Comparison of ENCODE assay signal across 25 mouse cellular contexts in genomic region chr19:54106571-54106970, GRCm38 (mm10).
DNase-seq lines count a peak whose midpoint lies in the region; ATAC-seq and TF ChIP-seq lines count a peak whose summit lies in the region.
"Had no signal": no experiment of that assay in that cellular context is flagged by ENCODE, and none has a peak within 500 bp of the region (broad histone marks: within the 10 kb centered on the region; RNA-seq: fewer than 3 reads in every experiment).

No protein-coding gene starts in this region.

- no peaks in the 10 kb centered on the region for H3K27me3 ChIP-seq in forebrain, embryonic 12.5 days
- H3K27me3 ChIP-seq in forebrain, embryonic 14.5 days (replicated peaks; ENCODE audit: control insufficient read depth, insufficient read depth, low read length) = no peaks in the 10 kb centered on the region
- no peaks in the 10 kb centered on the region for H3K27me3 ChIP-seq in midbrain, embryonic 11.5 days (ENCODE audit: control insufficient read depth, insufficient read depth, low read length)
- H3K27me3 ChIP-seq in midbrain, postnatal 0 days (ENCODE audit: insufficient read depth, low read length) = no peaks in the 10 kb centered on the region
- no peaks in the 10 kb centered on the region for H3K27me3 ChIP-seq in splenic B cell, adult 2 months (ENCODE audit: control insufficient read depth, insufficient read depth, low read length, poor library complexity, severe bottlenecking)
- H3K27me3 ChIP-seq: forebrain, embryonic 15.5 days; heart, embryonic 13.5 days; hindbrain, embryonic 13.5 days; midbrain, embryonic 13.5 days; neural tube, embryonic 12.5 days had no signal

- no peak for DNase-seq in forebrain, embryonic 14.5 days (ENCODE audit: low spot score)
- DNase-seq in midbrain, embryonic 11.5 days (ENCODE audit: low spot score, missing footprints) = peak; percentile 64
- DNase-seq in midbrain, postnatal 0 days (ENCODE audit: low spot score) = no peak
- DNase-seq in brain, embryonic 14.5 days (ENCODE audit: low read depth) = peak; percentile 23
- DNase-seq in splenic B cell, adult 2 months (ENCODE audit: low read depth, low spot score) = peak; percentile 62
- no peak for DNase-seq in embryo, embryonic 10.5 days (ENCODE audit: low spot score)
- no peak for DNase-seq in gastrocnemius, adult 8-10 months (ENCODE audit: low spot score in 2 of 2)
- DNase-seq: adrenal gland, adult 2 months; cerebellum, adult 18-20 months; cerebellum, postnatal 14 days; gastrocnemius, postnatal 14 days; heart, adult 2 months; heart, postnatal 14 days; kidney, adult 2 months; kidney, postnatal 14 days; liver had no signal

- no peak overlapping the region for H3K27ac ChIP-seq in forebrain, embryonic 12.5 days
- H3K27ac ChIP-seq in forebrain, embryonic 14.5 days (ENCODE audit: low read depth, low read length) = no peak overlapping the region
- no peak overlapping the region for H3K27ac ChIP-seq in midbrain, embryonic 11.5 days (ENCODE audit: low read depth, low read length)
- no peak overlapping the region for H3K27ac ChIP-seq in midbrain, postnatal 0 days (ENCODE audit: low read depth, low read length)
- H3K27ac ChIP-seq: forebrain, embryonic 15.5 days; heart, adult 2 months; heart, embryonic 13.5 days; hindbrain, embryonic 13.5 days; limb, embryonic 10.5 days; midbrain, embryonic 13.5 days; neural tube, embryonic 12.5 days had no signal

- no peak overlapping the region for H3K9ac ChIP-seq in forebrain, embryonic 12.5 days
- H3K9ac ChIP-seq in forebrain, embryonic 14.5 days (ENCODE audit: low read length) = no peak overlapping the region
- no peak overlapping the region for H3K9ac ChIP-seq in midbrain, embryonic 11.5 days (ENCODE audit: low read length)
- H3K9ac ChIP-seq in midbrain, postnatal 0 days (replicated peaks; ENCODE audit: low read length, poor library complexity, severe bottlenecking) = no peak overlapping the region
- H3K9ac ChIP-seq: forebrain, embryonic 15.5 days; heart, embryonic 13.5 days; hindbrain, embryonic 13.5 days; midbrain, embryonic 13.5 days; neural tube, embryonic 12.5 days had no signal

- 64% methylated on average over 3 of the region's 3 CpGs for WGBS in forebrain, embryonic 12.5 days
- WGBS in forebrain, embryonic 14.5 days = 39% methylated on average over 3 of the region's 3 CpGs
- 86% methylated on average over 3 of the region's 3 CpGs for WGBS in midbrain, embryonic 11.5 days
- 59% methylated on average over 3 of the region's 3 CpGs for WGBS in midbrain, postnatal 0 days

- no peak for TF ChIP-seq CTCF in midbrain, postnatal 0 days (IDR thresholded peaks at IDR 0.05)
- no peak for TF ChIP-seq CTCF in brain, embryonic 14.5 days (IDR thresholded peaks at IDR 0.05; ENCODE audit: borderline replicate concordance, extremely low read depth, insufficient read depth, insufficient read length)

- H3K4me2 ChIP-seq in forebrain, embryonic 12.5 days = no peak overlapping the region
- no peak overlapping the region for H3K4me2 ChIP-seq in forebrain, embryonic 14.5 days (ENCODE audit: low read length)
- H3K4me2 ChIP-seq in midbrain, embryonic 11.5 days = no peak overlapping the region
- H3K4me2 ChIP-seq in midbrain, postnatal 0 days (ENCODE audit: low read depth, low read length, poor library complexity, severe bottlenecking) = no peak overlapping the region
- H3K4me2 ChIP-seq: forebrain, embryonic 15.5 days; heart, embryonic 13.5 days; midbrain, embryonic 13.5 days; neural tube, embryonic 12.5 days had no signal

- no peaks in the 10 kb centered on the region for H3K36me3 ChIP-seq in forebrain, embryonic 12.5 days (replicated peaks)
- no peaks in the 10 kb centered on the region for H3K36me3 ChIP-seq in forebrain, embryonic 14.5 days (ENCODE audit: control insufficient read depth, insufficient read depth, low read length)
- H3K36me3 ChIP-seq in midbrain, embryonic 11.5 days (ENCODE audit: control insufficient read depth, insufficient read depth, low read length) = no peaks in the 10 kb centered on the region
- H3K36me3 ChIP-seq in midbrain, postnatal 0 days (ENCODE audit: insufficient read depth, low read length) = no peaks in the 10 kb centered on the region
- no peaks in the 10 kb centered on the region for H3K36me3 ChIP-seq in splenic B cell, adult 2 months (ENCODE audit: control insufficient read depth, insufficient read depth, low read length, poor library complexity, severe bottlenecking)
- H3K36me3 ChIP-seq: forebrain, embryonic 15.5 days; heart, embryonic 13.5 days; hindbrain, embryonic 13.5 days; limb, embryonic 10.5 days; midbrain, embryonic 13.5 days; neural tube, embryonic 12.5 days had no signal

- no peaks in the 10 kb centered on the region for H3K9me3 ChIP-seq in forebrain, embryonic 12.5 days
- no peaks in the 10 kb centered on the region for H3K9me3 ChIP-seq in forebrain, embryonic 14.5 days (replicated peaks; ENCODE audit: control insufficient read depth, low read length)
- no peaks in the 10 kb centered on the region for H3K9me3 ChIP-seq in midbrain, embryonic 11.5 days (ENCODE audit: control insufficient read depth, low read length)
- H3K9me3 ChIP-seq in midbrain, postnatal 0 days (ENCODE audit: low read length) = no peaks in the 10 kb centered on the region
- H3K9me3 ChIP-seq: forebrain, embryonic 15.5 days; limb, embryonic 10.5 days; midbrain, embryonic 13.5 days; neural tube, embryonic 12.5 days had no signal

- ATAC-seq in forebrain, embryonic 12.5 days (ENCODE audit: low FRiP score) = 0 out of 2 replicates have a peak, but pooled peaks have one; percentile 30
- ATAC-seq in forebrain, embryonic 14.5 days = no peak
- ATAC-seq in midbrain, embryonic 11.5 days (ENCODE audit: low FRiP score) = no peak
- no peak for ATAC-seq in midbrain, postnatal 0 days (ENCODE audit: low FRiP score)
- ATAC-seq: CD4-positive, CD25-positive, alpha-beta regulatory T cell, adult 4 months; forebrain, embryonic 15.5 days; inflammation-experienced regulatory T-cells, adult 6 months had no signal

- no peak overlapping the region for H3K4me3 ChIP-seq in forebrain, embryonic 12.5 days (replicated peaks)
- H3K4me3 ChIP-seq in forebrain, embryonic 14.5 days (ENCODE audit: low read depth, low read length) = no peak overlapping the region
- no peak overlapping the region for H3K4me3 ChIP-seq in midbrain, embryonic 11.5 days (ENCODE audit: low read depth, low read length)
- H3K4me3 ChIP-seq in midbrain, postnatal 0 days (ENCODE audit: low read depth, low read length) = no peak overlapping the region
- H3K4me3 ChIP-seq: forebrain, embryonic 15.5 days; heart, adult 2 months; heart, embryonic 13.5 days; hindbrain, embryonic 13.5 days; limb, embryonic 10.5 days; midbrain, embryonic 13.5 days; neural tube, embryonic 12.5 days had no signal

- peaks cover 8% of the 10 kb centered on the region for H3K4me1 ChIP-seq in forebrain, embryonic 12.5 days
- no peaks in the 10 kb centered on the region for H3K4me1 ChIP-seq in forebrain, embryonic 14.5 days (ENCODE audit: control insufficient read depth, insufficient read depth, low read length)
- H3K4me1 ChIP-seq in midbrain, embryonic 11.5 days (ENCODE audit: control insufficient read depth, insufficient read depth, low read length) = no peaks in the 10 kb centered on the region; the same call in 1 of the 2 replicates
- peaks cover 3% of the 10 kb centered on the region; the same call in 1 of the 2 replicates for H3K4me1 ChIP-seq in midbrain, postnatal 0 days (ENCODE audit: insufficient read depth, low read length)
- H3K4me1 ChIP-seq: forebrain, embryonic 15.5 days; heart, embryonic 13.5 days had no signal

- TF ChIP-seq POLR2A in brain, embryonic 14.5 days (IDR thresholded peaks at IDR 0.05; ENCODE audit: borderline replicate concordance, extremely low read depth, insufficient read depth, insufficient read length, poor library complexity, severe bottlenecking) = no peak

Comparison
In these comparisons a context has a peak if more than half of its experiments do, and no peak if none do; other contexts are left out.
1. DNase-seq: peak in midbrain, embryonic 11.5 days (single experiment), brain, embryonic 14.5 days (single experiment) and splenic B cell, adult 2 months (single experiment); none in forebrain, embryonic 14.5 days (single experiment), midbrain, postnatal 0 days (single experiment), embryo, embryonic 10.5 days (single experiment) and gastrocnemius, adult 8-10 months (0 of 2).